Mouse (Mus musculus) heart, adult 10 weeks (tissue): ENCODE data around the gene Marveld3. TPM values are rescaled to one million over a fixed set of nuclear protein-coding genes. Genes with fewer than 3 reads are reported as not detected.

ENCODE experiments used
- polyA plus RNA-seq: library from polyadenylated mRNA; stranded (reverse); fragments of 350-450 nt; fragmentation: Illumina TruSeq; extraction: RNeasy Lipid Tissue Mini Kit (QIAGEN cat#74804); gene quantifications from one replicate; pipeline ENCODE4 v1.2.3, GENCODE M21; 2014; ENCODE audit warnings: low read depth, low replicate concordance

The Marveld3 gene
- not detected for polyA plus RNA-seq

GRCm38 (mm10) chr8:109961693-109962367 lies at the start of gene Marveld3:
Gene Marveld3, minus strand, starts transcription at chr8:109962203.

GRCm38 (mm10) chr8:109990224-109990623 lies 28.2 kb upstream of the Marveld3 start, which contains the start of gene Tat:
Gene Tat, plus strand, starts transcription at chr8:109990437.

Other genes with a start within 250 kb of the Marveld3 start
- gene Atxn1l, start 224.5 kb downstream of the Marveld3 start, polyA plus RNA-seq, result 9.3 TPM
- 37.3 TPM for gene Ap1g1, start 183.6 kb downstream of the Marveld3 start, polyA plus RNA-seq
- 3.1 TPM for gene Phlpp2, start 93.7 kb downstream of the Marveld3 start, polyA plus RNA-seq
- gene Tat, start 28.2 kb upstream of the Marveld3 start, polyA plus RNA-seq, result 2.2 TPM
- 5.2 TPM for gene Chst4, start 77.5 kb upstream of the Marveld3 start, polyA plus RNA-seq
- 13.6 TPM for gene Zfp612, start 117.5 kb upstream of the Marveld3 start, polyA plus RNA-seq
- not detected for gene Gm21964, start 139.0 kb upstream of the Marveld3 start, polyA plus RNA-seq
- gene Gm17720, start 140.6 kb upstream of the Marveld3 start, polyA plus RNA-seq, result not detected
- not detected for gene Calb2, start 206.0 kb upstream of the Marveld3 start, polyA plus RNA-seq